Mouse (Mus musculus) intestine, postnatal 0 days (tissue): ENCODE data around the gene Uvrag. TPM values are rescaled to one million over a fixed set of nuclear protein-coding genes. Genes with fewer than 3 reads are reported as not detected.
A peak's percentile ranks its signal among the peaks of the same experiment; 100 is the strongest.

ENCODE experiments used
- ATAC-seq: fragments of 200-750 bp; cut with Nextera tagmentation; 2 replicates; pipeline ENCODE4 v1.8.0; 2017; ENCODE audit warnings: mild to moderate bottlenecking, moderate TSS enrichment, moderate library complexity
- H3K27ac ChIP-seq: fragments of 300-500 bp; sonication (generic); 2 replicates; pipeline ENCODE4 v1.5.1; 2014; ENCODE audit warnings: mild to moderate bottlenecking, low read depth, low read length, moderate library complexity
- H3K27me3 ChIP-seq: fragments of 300-500 bp; sonication (generic); replicated peaks from 2 replicates; pipeline ENCODE4 v1.6.1; 2014; ENCODE audit warnings: low read length, mixed read lengths; ENCODE audit not compliant: control insufficient read depth, insufficient read depth
- H3K36me3 ChIP-seq: fragments of 300-500 bp; sonication (generic); 2 replicates; pipeline ENCODE4 v1.6.1; 2014; ENCODE audit warnings: mild to moderate bottlenecking, moderate library complexity; ENCODE audit not compliant: control insufficient read depth, insufficient read depth
- H3K4me1 ChIP-seq: fragments of 300-500 bp; sonication (generic); replicated peaks from 2 replicates; pipeline ENCODE4 v1.6.1; 2014; ENCODE audit warnings: antibody characterized with exemption, low read length, mixed read lengths; ENCODE audit not compliant: control insufficient read depth, insufficient read depth
- H3K4me2 ChIP-seq: fragments of 300-500 bp; sonication (generic); replicated peaks from 2 replicates; pipeline ENCODE4 v1.6.1; 2014; ENCODE audit warnings: low read depth, mild to moderate bottlenecking, moderate library complexity
- H3K4me3 ChIP-seq: fragments of 300-500 bp; sonication (generic); 2 replicates; pipeline ENCODE4 v1.5.1; 2014; ENCODE audit warnings: low read depth, low read length
- H3K9ac ChIP-seq: fragments of 300-500 bp; sonication (generic); 2 replicates; pipeline ENCODE4 v1.6.1; 2014; ENCODE audit warnings: mild to moderate bottlenecking, low read depth, low read length
- H3K9me3 ChIP-seq: fragments of 300-500 bp; sonication (generic); 2 replicates; pipeline ENCODE4 v1.6.1; 2016; ENCODE audit warnings: mixed run types; ENCODE audit not compliant: control insufficient read depth
- CTCF ChIP-seq: sonication (generic); IDR thresholded peaks from 2 replicates; pipeline ENCODE4 v1.5.1; 2016; ENCODE audit warnings: low read depth, mild to moderate bottlenecking, control low read depth, antibody characterized with exemption, moderate library complexity
- WGBS: fragments of 180-500 bp; shearing (Covaris S2); extraction: QIAGEN DNeasy Blood & Tissue Kit; methylation state at CpG from one replicate; pipeline ENCODE4 v1.1.7; 2014; 5-methylcytosine and 5-hydroxymethylcytosine counted together
- polyA plus RNA-seq: library from polyadenylated mRNA; unstranded; fragments of >200 nt; fragmentation: Nextera tagmentation; extraction: Ambion mirVana; gene quantifications from 2 replicates; pipeline ENCODE4 v1.2.1, GENCODE M21; 2015

Uvrag gene
- polyA plus RNA-seq, 1 experiment from 2014 or later: 12.0 TPM

GRCm38 (mm10) chr7:99161529-99161928 lies 20.6 kb upstream of the Uvrag start:
- Histone ChIP-seq H3K27ac (peak overlapping the region; percentile 82), H3K27me3 (no peaks in the 10 kb centered on the region), H3K9ac (no peak overlapping the region), H3K4me3 (no peak overlapping the region), H3K36me3 (peaks cover 59% of the 10 kb centered on the region), H3K9me3 (no peaks in the 10 kb centered on the region), H3K4me2 (no peak overlapping the region), H3K4me1 (peaks cover 12% of the 10 kb centered on the region)
- 23% methylated on average over 4 of the region's 4 CpGs for WGBS
- ATAC-seq: peak; percentile 80
- no peak for TF ChIP-seq CTCF

- Histone ChIP-seq H3K36me3 (peaks cover 59% of the 10 kb centered on the region), H3K4me1 (peaks cover 15% of the 10 kb centered on the region), H3K4me2 (peak overlapping the region; percentile 27), H3K27me3 (no peaks in the 10 kb centered on the region), H3K9me3 (no peaks in the 10 kb centered on the region), H3K9ac (peak overlapping the region; percentile 12; the same call in 1 of the 2 replicates), H3K4me3 (no peak overlapping the region), H3K27ac (peak overlapping the region; percentile 82)
- ATAC-seq: no peak
- WGBS: 51% methylated on average over 7 of the region's 7 CpGs
- TF ChIP-seq CTCF: peak; percentile 23; the same call in 1 of the 2 replicates
Measured at GRCm38 (mm10) chr7:99160995-99161394, 20.1 kb upstream of the Uvrag start.

DNA sequence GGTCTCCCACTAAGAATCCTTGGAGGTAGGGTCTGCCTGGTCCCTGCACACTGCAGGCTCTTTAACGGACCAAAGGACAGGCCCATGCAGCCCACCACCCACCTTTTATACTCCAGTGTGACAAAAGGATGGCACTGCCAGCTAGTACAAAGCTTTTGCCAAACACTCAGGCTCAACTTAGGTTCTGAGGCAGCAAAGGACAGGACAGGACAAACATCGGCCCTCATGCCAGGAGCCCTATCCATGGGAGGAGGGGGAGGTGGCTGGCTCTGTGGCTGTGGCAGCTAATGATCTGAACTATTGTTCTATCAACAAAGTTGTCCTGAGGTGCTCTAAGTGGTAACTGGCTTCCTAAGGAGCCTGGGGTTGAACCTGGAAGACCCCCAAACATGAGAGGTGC lies 18.5 kb upstream of the Uvrag start:
- no peak for ATAC-seq
- H3K4me1 ChIP-seq: peaks cover 22% of the 10 kb centered on the region
- WGBS: 91% methylated on average over 2 of the region's 2 CpGs
- peak overlapping the region; percentile 0 for H3K27ac ChIP-seq
- no peak overlapping the region for H3K4me2 ChIP-seq
- no peak overlapping the region for H3K9ac ChIP-seq
- TF ChIP-seq CTCF: no peak
- no peaks in the 10 kb centered on the region for H3K9me3 ChIP-seq
- H3K4me3 ChIP-seq: no peak overlapping the region
- no peaks in the 10 kb centered on the region for H3K27me3 ChIP-seq
- H3K36me3 ChIP-seq: peaks cover 56% of the 10 kb centered on the region

GRCm38 (mm10) chr7:99158904-99159303 lies 18.0 kb upstream of the Uvrag start:
- no peak for TF ChIP-seq CTCF
- peaks cover 58% of the 10 kb centered on the region for H3K36me3 ChIP-seq
- no peak overlapping the region for H3K4me2 ChIP-seq
- 91% methylated on average over 5 of the region's 5 CpGs for WGBS
- H3K9ac ChIP-seq: no peak overlapping the region
- no peak overlapping the region for H3K4me3 ChIP-seq
- peak overlapping the region; percentile 0; the same call in 1 of the 2 replicates for H3K27ac ChIP-seq
- H3K4me1 ChIP-seq: peaks cover 22% of the 10 kb centered on the region
- H3K9me3 ChIP-seq: no peaks in the 10 kb centered on the region
- no peaks in the 10 kb centered on the region for H3K27me3 ChIP-seq
- ATAC-seq: no peak

DNA sequence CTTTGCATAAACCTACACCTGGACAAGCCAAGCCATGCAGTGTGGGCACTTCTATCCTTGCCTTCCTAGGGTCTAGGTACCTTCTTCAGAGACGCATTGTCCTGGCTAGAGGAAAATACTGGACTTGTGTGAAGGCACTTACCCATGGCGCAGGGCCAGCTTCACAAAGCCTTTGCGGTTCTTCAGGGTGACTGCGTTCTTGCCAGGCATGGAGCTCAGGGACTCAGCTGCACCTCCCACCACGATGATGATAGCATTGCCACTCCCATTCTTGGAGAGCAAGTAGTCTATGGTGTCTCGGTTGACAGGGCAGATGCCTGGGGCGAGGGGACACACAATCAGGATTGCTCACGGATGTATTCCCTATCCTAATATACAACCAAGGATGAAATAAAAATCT lies 17.1 kb upstream of the Uvrag start:
- no peak overlapping the region for H3K4me2 ChIP-seq
- peak overlapping the region; percentile 54; the same call in 1 of the 2 replicates for H3K27ac ChIP-seq
- peaks cover 54% of the 10 kb centered on the region for H3K36me3 ChIP-seq
- WGBS: 63% methylated on average over 8 of the region's 8 CpGs
- no peak for ATAC-seq
- no peak for TF ChIP-seq CTCF
- H3K9me3 ChIP-seq: no peaks in the 10 kb centered on the region
- H3K9ac ChIP-seq: no peak overlapping the region
- peaks cover 22% of the 10 kb centered on the region for H3K4me1 ChIP-seq
- H3K4me3 ChIP-seq: no peak overlapping the region
- no peaks in the 10 kb centered on the region for H3K27me3 ChIP-seq

- no peak for TF ChIP-seq CTCF
- peaks cover 54% of the 10 kb centered on the region for H3K36me3 ChIP-seq
- H3K4me2 ChIP-seq: no peak overlapping the region
- H3K9me3 ChIP-seq: no peaks in the 10 kb centered on the region
- no peaks in the 10 kb centered on the region for H3K27me3 ChIP-seq
- no peak overlapping the region for H3K4me3 ChIP-seq
- no peak overlapping the region for H3K9ac ChIP-seq
- 87% methylated on average over 10 of the region's 10 CpGs for WGBS
- no peak for ATAC-seq
- peaks cover 22% of the 10 kb centered on the region for H3K4me1 ChIP-seq
- peak overlapping the region; percentile 54 for H3K27ac ChIP-seq
Measured at GRCm38 (mm10) chr7:99156737-99157136, 15.8 kb upstream of the Uvrag start.
